Mouse (Mus musculus): Measurements from ENCODE around the gene Mcf2. TPM values are rescaled to one million over a fixed set of nuclear protein-coding genes. Genes with fewer than 3 reads are reported as not detected.

Mcf2 gene
- polyA plus RNA-seq, 1 experiment, result not detected

DNA sequence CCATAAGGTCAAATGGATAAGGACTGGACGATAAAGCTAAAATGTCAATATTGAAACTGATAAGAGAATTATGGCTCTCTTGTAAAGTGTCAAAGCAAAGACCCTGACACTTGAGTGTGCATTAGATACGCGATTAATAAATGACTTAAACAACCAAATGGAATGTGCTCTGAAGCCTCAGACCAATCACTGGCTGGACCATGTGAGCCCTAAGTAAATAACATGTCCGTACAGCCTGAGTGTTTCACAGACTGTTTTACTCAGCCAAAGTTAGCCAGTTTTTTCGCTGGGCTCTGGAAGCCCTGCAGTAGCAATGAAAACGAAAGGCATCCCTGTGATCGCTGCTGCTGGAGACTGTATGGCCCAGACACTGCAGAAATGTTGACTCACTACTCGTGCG is 123.7 kb downstream of the Mcf2 start:
- H3K4me3 ChIP-seq (replicated peaks; ENCODE audit: extremely low read depth, low read depth, low read length), result no peak overlapping the region
- 59% methylated on average over 9 of the region's 9 CpGs for WGBS
- no peak for DNase-seq
- TF ChIP-seq CTCF (IDR thresholded peaks at IDR 0.05; ENCODE audit: insufficient read depth, low read length) (no peak), POLR2A (IDR thresholded peaks at IDR 0.05; ENCODE audit: borderline replicate concordance, extremely low read depth, low read depth, low read length) (no peak)
- no peaks in the 10 kb centered on the region for H3K4me1 ChIP-seq (ENCODE audit: control insufficient read depth, insufficient read depth, low read length)

DNA sequence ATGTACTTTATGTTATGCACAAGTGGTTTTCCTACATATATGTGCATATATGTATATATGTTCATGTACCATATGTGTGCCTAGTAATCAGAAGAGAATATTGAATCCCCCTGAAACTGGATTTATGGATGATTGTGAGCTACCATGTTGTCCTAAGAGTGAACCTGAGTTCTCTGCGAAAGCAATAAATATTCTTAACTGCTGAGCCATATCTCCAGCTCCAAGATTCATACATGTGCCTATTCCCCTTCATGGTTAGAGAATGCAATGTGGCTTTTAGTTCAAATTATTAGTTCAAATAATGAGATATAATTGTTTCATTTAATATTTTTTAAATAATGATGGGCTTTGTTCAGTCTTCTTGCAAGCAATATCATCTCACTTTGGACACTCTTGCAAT is 124.1 kb downstream of the Mcf2 start:
- Histone ChIP-seq H3K4me1 (ENCODE audit: control insufficient read depth, insufficient read depth, low read length) (no peaks in the 10 kb centered on the region), H3K4me3 (replicated peaks; ENCODE audit: extremely low read depth, low read depth, low read length) (no peak overlapping the region)
- 82% methylated on average over 1 of the region's 1 CpGs for WGBS
- TF ChIP-seq POLR2A (IDR thresholded peaks at IDR 0.05; ENCODE audit: borderline replicate concordance, extremely low read depth, low read depth, low read length) (no peak), CTCF (IDR thresholded peaks at IDR 0.05; ENCODE audit: insufficient read depth, low read length) (no peak)
- DNase-seq, result no peak

DNA sequence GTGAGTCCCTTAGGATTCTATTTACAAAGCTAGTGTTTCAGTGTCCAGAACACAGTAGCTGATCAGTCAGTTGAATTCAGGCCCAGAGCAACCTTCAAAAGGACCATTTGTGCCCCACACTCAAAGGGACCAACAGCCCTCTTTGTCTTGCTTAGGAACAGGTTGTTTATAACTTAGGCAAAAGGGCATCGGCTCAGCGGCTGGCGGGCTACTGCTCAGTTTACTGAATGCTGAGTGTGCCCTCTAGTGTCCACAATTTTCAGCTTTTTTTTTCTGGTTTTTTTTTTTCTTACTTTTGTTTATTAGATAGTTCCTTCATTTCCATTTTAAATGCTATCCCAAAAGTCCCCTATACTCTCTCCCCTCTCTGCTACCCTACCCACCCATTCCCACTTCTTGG is 152.2 kb downstream of the Mcf2 start:
- no peaks in the 10 kb centered on the region for H3K4me1 ChIP-seq (ENCODE audit: control insufficient read depth, insufficient read depth, low read length)
- no peak for DNase-seq

DNA sequence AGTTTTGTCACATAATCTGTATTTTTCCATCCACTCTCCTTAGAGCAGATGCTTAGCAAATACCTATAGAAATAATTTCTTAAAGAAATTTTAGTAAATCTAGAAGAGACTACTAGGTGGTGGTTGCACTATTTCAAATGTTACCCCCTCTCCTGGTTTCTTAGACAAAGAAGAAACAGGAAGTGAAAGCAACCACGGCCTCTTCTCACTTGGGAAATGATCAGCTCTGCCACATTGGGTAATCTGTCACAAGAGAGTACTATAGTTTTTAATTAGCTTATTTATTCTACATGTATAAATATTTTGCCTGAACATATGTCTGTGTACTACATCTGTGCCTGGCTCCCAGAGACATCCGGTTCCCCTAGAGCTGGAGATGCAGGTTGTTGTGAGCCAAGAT is 157.3 kb downstream of the Mcf2 start:
- no peak overlapping the region for H3K4me3 ChIP-seq (replicated peaks; ENCODE audit: extremely low read depth, low read depth, low read length)
- 69% methylated on average over 2 of the region's 2 CpGs for WGBS
- TF ChIP-seq POLR2A (IDR thresholded peaks at IDR 0.05; ENCODE audit: borderline replicate concordance, extremely low read depth, low read depth, low read length) (no peak), CTCF (IDR thresholded peaks at IDR 0.05; ENCODE audit: insufficient read depth, low read length) (no peak)
- no peak for DNase-seq
- H3K4me1 ChIP-seq (ENCODE audit: control insufficient read depth, insufficient read depth, low read length), result no peaks in the 10 kb centered on the region

More for the DNA sequence above, 152.2 kb downstream of the Mcf2 start:
- TF ChIP-seq POLR2A (IDR thresholded peaks at IDR 0.05; ENCODE audit: borderline replicate concordance, extremely low read depth, low read depth, low read length) (no peak), CTCF (IDR thresholded peaks at IDR 0.05; ENCODE audit: insufficient read depth, low read length) (peak; percentile 28; the same call in 1 of the 2 replicates)
- WGBS, result 10% methylated on average over 3 of the region's 3 CpGs
- no peak overlapping the region for H3K4me3 ChIP-seq (replicated peaks; ENCODE audit: extremely low read depth, low read depth, low read length)

GRCm38 (mm10) chrX:60021007-60021406 is 157.9 kb downstream of the Mcf2 start:
- TF ChIP-seq CTCF (IDR thresholded peaks at IDR 0.05; ENCODE audit: insufficient read depth, low read length) (no peak), POLR2A (IDR thresholded peaks at IDR 0.05; ENCODE audit: borderline replicate concordance, extremely low read depth, low read depth, low read length) (no peak)
- Histone ChIP-seq H3K4me3 (replicated peaks; ENCODE audit: extremely low read depth, low read depth, low read length) (no peak overlapping the region), H3K4me1 (ENCODE audit: control insufficient read depth, insufficient read depth, low read length) (no peaks in the 10 kb centered on the region)
- WGBS, result 72% methylated on average over 4 of the region's 4 CpGs
- no peak for DNase-seq

DNA sequence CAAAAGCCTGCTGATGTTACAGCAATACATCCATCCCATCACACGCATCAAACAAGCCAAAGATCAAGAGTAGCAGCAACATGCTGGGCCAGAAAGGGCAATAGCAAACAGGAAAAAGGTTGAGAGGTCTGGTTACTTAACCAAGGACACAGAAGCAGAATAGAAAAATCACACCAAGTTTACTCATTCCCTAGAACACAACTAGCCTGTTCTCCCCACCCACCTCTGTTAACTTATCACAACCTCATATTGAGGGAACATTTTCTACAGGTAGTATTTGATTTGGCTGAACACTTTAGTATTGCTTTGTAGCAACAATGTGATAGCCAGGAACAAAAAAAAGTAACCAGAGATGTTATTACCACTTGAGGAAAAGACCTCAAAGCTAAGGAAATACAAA is 164.3 kb downstream of the Mcf2 start:
- Histone ChIP-seq H3K4me1 (ENCODE audit: control insufficient read depth, insufficient read depth, low read length) (no peaks in the 10 kb centered on the region), H3K4me3 (replicated peaks; ENCODE audit: extremely low read depth, low read depth, low read length) (no peak overlapping the region)
- WGBS, result 81% methylated on average over 1 of the region's 1 CpGs
- no peak for TF ChIP-seq CTCF (IDR thresholded peaks at IDR 0.05; ENCODE audit: insufficient read depth, low read length)
- TF ChIP-seq POLR2A (IDR thresholded peaks at IDR 0.05; ENCODE audit: borderline replicate concordance, extremely low read depth, low read depth, low read length), result no peak
- DNase-seq, result no peak

GRCm38 (mm10) chrX:60013084-60013676 is 165.7 kb downstream of the Mcf2 start:
- TF ChIP-seq CTCF (IDR thresholded peaks at IDR 0.05; ENCODE audit: insufficient read depth, low read length) (peak; percentile 36), POLR2A (IDR thresholded peaks at IDR 0.05; ENCODE audit: borderline replicate concordance, extremely low read depth, low read depth, low read length) (no peak)
- peak; percentile 10 for DNase-seq
- Histone ChIP-seq H3K4me1 (ENCODE audit: control insufficient read depth, insufficient read depth, low read length) (no peaks in the 10 kb centered on the region), H3K4me3 (replicated peaks; ENCODE audit: extremely low read depth, low read depth, low read length) (no peak overlapping the region)

Other genes with a start within 250 kb of the Mcf2 start
- gene F9, start 179.6 kb downstream of the Mcf2 start, polyA plus RNA-seq (2012; rRNA removed), result 0.06 TPM in 1 of 2 replicates, not detected in the other

Data from lung, adult 2 months (tissue).